Mouse (Mus musculus) embryonic fibroblast, embryonic 13.5 days (primary cell): ENCODE results near the gene Cacna1c.

Source experiments
- CTCF ChIP-seq: IDR thresholded peaks from 2 replicates; pipeline ENCODE4 v1.5.1; 2011; ENCODE audit warnings: mild to moderate bottlenecking, control low read depth, low read length, moderate library complexity, borderline replicate concordance; ENCODE audit not compliant: insufficient read depth
- POLR2A ChIP-seq: IDR thresholded peaks from 2 replicates; pipeline ENCODE4 v1.6.1; 2011; ENCODE audit warnings: low read depth, mild to moderate bottlenecking, control low read depth, low read length, moderate library complexity

DNA sequence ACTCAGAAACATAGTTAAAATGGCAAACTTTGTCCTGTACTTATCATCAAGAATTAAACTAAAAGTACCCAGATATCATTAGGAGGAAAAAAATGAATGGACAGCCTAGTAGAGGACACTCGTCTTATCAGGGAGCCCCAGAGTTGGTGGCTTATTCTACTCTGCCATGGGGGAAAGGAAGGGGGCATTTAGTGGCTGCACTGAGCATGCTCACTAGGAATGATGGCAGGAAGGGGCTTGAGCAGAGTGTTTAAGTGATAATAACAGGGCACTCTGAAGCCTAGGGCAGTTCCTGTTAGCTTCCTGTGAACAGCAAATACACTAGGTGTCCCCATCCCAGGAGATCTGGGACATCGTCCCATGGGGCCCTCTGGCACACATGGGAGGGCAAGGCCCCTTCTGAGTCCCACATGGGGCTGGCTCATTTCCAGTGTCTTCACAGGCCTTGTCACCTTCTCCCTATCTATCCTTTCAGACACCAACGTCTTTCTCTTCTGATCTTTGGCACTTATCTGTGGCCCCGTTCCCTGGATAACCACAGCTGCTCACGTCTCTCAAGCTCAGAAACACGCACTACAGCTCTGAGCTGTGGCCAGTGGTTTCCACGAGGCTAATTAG lies 437.8 kb downstream of the Cacna1c start:
- TF ChIP-seq POLR2A (no peak), CTCF (no peak)
